Mouse (Mus musculus): ENCODE measurements around the gene Cbs.

DNA sequence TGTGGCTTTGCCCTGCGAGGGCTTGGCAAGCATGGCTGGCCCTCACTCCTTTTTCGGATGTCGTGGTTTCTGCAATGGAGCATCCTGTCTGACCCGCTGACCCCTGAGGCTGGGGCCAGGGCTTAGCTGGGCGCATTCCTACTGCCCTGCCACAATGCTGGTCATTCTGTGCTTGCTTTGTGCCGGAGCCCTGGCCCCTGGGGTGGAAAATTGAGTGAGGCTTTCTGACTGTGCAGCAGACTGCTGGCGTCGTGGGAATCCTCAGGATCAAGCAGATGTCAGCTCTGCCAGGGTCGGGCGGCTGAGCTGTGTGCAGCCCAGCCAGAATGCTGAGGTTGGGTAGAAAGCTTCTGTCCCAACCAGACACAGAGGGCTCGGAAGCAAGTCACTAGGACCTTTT is 33.1 kb upstream of the Cbs start:
- TF ChIP-seq CTCF (IDR thresholded peaks at IDR 0.05; ENCODE audit: low read depth, low read length) (no peak), POLR2A (IDR thresholded peaks at IDR 0.05; ENCODE audit: insufficient read depth, low read length) (no peak)
